Mouse (Mus musculus) forelimb bud, embryonic 11.5 days (tissue): Measurements from ENCODE around the gene Hsd17b11.
A peak's percentile ranks its signal among the peaks of the same experiment; 100 is the strongest.
"Not testable (repeated sequence)": the region's sequence is repeated elsewhere in the genome, so short reads cannot be mapped to it uniquely, and the experiment has no call there.

ENCODE experiments used
- DNase-seq: peaks from one replicate; pipeline ENCODE4 v3.0.0-alpha.2; 2012; ENCODE audit warnings: low read depth, low spot score

Hsd17b11 gene

GRCm38 (mm10) chr5:103980705-103981560 lies 40.8 kb downstream of the Hsd17b11 start:
- DNase-seq, result no peak

GRCm38 (mm10) chr5:103977907-103978570 lies 43.7 kb downstream of the Hsd17b11 start:
- DNase-seq, result no peak

- no peak for DNase-seq
Measured at GRCm38 (mm10) chr5:103977297-103977696, 44.4 kb downstream of the Hsd17b11 start, which contains the start of gene Hsd17b13. Gene Hsd17b13 (minus strand): TSS chr5:103977410.

GRCm38 (mm10) chr5:103975736-103976135 lies 46.0 kb downstream of the Hsd17b11 start:
- no peak for DNase-seq

- DNase-seq, result no peak
Measured at GRCm38 (mm10) chr5:103972801-103973200, 48.9 kb downstream of the Hsd17b11 start.

- no peak for DNase-seq
Measured at GRCm38 (mm10) chr5:103972379-103972778, 49.3 kb downstream of the Hsd17b11 start.

GRCm38 (mm10) chr5:103971051-103971450 lies 50.7 kb downstream of the Hsd17b11 start:
- DNase-seq, result no peak

- DNase-seq, result no peak
Measured at GRCm38 (mm10) chr5:103962935-103963429, 58.7 kb downstream of the Hsd17b11 start.

GRCm38 (mm10) chr5:103954638-103955037 lies 67.1 kb downstream of the Hsd17b11 start:
- DNase-seq, result no peak

GRCm38 (mm10) chr5:103953135-103954083 lies 68.3 kb downstream of the Hsd17b11 start:
- no peak for DNase-seq

- DNase-seq, result not testable (repeated sequence)
Measured at GRCm38 (mm10) chr5:103950138-103950537, 71.6 kb downstream of the Hsd17b11 start.

GRCm38 (mm10) chr5:103943183-103943582 lies 78.5 kb downstream of the Hsd17b11 start:
- peak; percentile 19 for DNase-seq

GRCm38 (mm10) chr5:103939856-103940255 lies 81.9 kb downstream of the Hsd17b11 start:
- no peak for DNase-seq
